Comparison of ENCODE assay signal across 21 mouse cellular contexts in genomic region chr7:89966771-89967170, GRCm38 (mm10). TPM values are rescaled to one million over a fixed set of nuclear protein-coding genes. Genes with fewer than 3 reads are reported as not detected.
DNase-seq lines count a peak whose midpoint lies in the region; ATAC-seq and TF ChIP-seq lines count a peak whose summit lies in the region.
"Had no signal": no experiment of that assay in that cellular context is flagged by ENCODE, and none has a peak within 500 bp of the region (broad histone marks: within the 10 kb centered on the region; RNA-seq: fewer than 3 reads in every experiment).

No protein-coding gene starts in this region.

- H3K9me3 ChIP-seq in MEL (replicated peaks; ENCODE audit: insufficient read depth, low read length): no peaks in the 10 kb centered on the region
- H3K9me3 ChIP-seq in forebrain, embryonic 15.5 days: no peaks in the 10 kb centered on the region
- H3K9me3 ChIP-seq: embryonic facial prominence, embryonic 13.5 days; embryonic facial prominence, embryonic 15.5 days; forebrain, embryonic 10.5 days; forebrain, embryonic 12.5 days had no signal

- peaks cover 18 to 26% of the 10 kb centered on the region in 2 experiments for H3K36me3 ChIP-seq in MEL (ENCODE audit: control insufficient read depth in 1 of 2, insufficient read depth in 2 of 2, low read length in 2 of 2)
- H3K36me3 ChIP-seq in macrophage (ENCODE audit: inconsistent target): peaks cover 64% of the 10 kb centered on the region
- H3K36me3 ChIP-seq in forebrain, embryonic 15.5 days: peaks cover 43% of the 10 kb centered on the region

- ATAC-seq in forebrain, embryonic 15.5 days (replicated peaks): no peak
- ATAC-seq: forebrain, embryonic 14.5 days; forebrain, postnatal 0 days had no signal

- TF ChIP-seq EP300 in MEL (IDR thresholded peaks at IDR 0.05; ENCODE audit: low read depth in 1 of 2, low read length in 2 of 2): peak; percentile 38 to 51; a peak in 2 of 4 replicates

- DNase-seq in 416B (ENCODE audit: low read depth) (peak; percentile 22), MEL (ENCODE audit: low read depth, low spot score) (peak; percentile 36)
- DNase-seq in layer of hippocampus, postnatal 36 days: no peak
- DNase-seq in thymus, postnatal 36 days: no peak
- DNase-seq: adrenal gland, adult 2 months; adrenal gland, postnatal 10 days; adrenal gland, postnatal 25 days; cerebellum, adult 11-12 months; cerebellum, adult 2 months; cerebellum, adult 9-10 months; cerebellum, postnatal 10 days; cerebellum, postnatal 25 days; forebrain, postnatal 0 days had no signal

- 17% methylated on average over 1 of the region's 1 CpGs for WGBS in macrophage (ENCODE audit: missing documents)
- WGBS in forebrain, embryonic 15.5 days: 91% methylated on average over 1 of the region's 1 CpGs

- no peak for TF ChIP-seq RAD21 in MEL (IDR thresholded peaks at IDR 0.05; ENCODE audit: low read depth, low read length)

- no peak for TF ChIP-seq POLR2A in MEL (IDR thresholded peaks at IDR 0.05; ENCODE audit: control insufficient read depth in 1 of 2, insufficient read depth in 1 of 2, low read depth in 1 of 2, low read length in 2 of 2, poor library complexity in 1 of 2)

- no peak overlapping the region for H3K4me2 ChIP-seq in forebrain, embryonic 15.5 days (replicated peaks)
- H3K4me2 ChIP-seq: embryonic facial prominence, embryonic 13.5 days; embryonic facial prominence, embryonic 15.5 days; forebrain, embryonic 12.5 days had no signal

- H3K27ac ChIP-seq in MEL (ENCODE audit: control insufficient read depth, low read depth, low read length) (no peak overlapping the region), macrophage (peak overlapping the region; percentile 50)
- H3K27ac ChIP-seq in forebrain, embryonic 15.5 days (replicated peaks): no peak overlapping the region
- H3K27ac ChIP-seq: embryonic facial prominence, embryonic 13.5 days; embryonic facial prominence, embryonic 15.5 days; forebrain, embryonic 10.5 days; forebrain, embryonic 12.5 days had no signal

- no peak for TF ChIP-seq CTCF in MEL (IDR thresholded peaks at IDR 0.05 in 2 of 3, conservative IDR thresholded peaks at IDR 0.05 in 1 of 3; ENCODE audit: control insufficient read depth in 1 of 3, insufficient read depth in 1 of 3, low read depth in 2 of 3, low read length in 3 of 3, poor library complexity in 1 of 3, severe bottlenecking in 1 of 3)

- H3K9ac ChIP-seq in MEL (ENCODE audit: control insufficient read depth, low read depth, low read length, poor library complexity, severe bottlenecking): no peak overlapping the region
- H3K9ac ChIP-seq in forebrain, embryonic 15.5 days (replicated peaks): no peak overlapping the region
- H3K9ac ChIP-seq: embryonic facial prominence, embryonic 13.5 days; embryonic facial prominence, embryonic 15.5 days; forebrain, embryonic 12.5 days; forebrain, postnatal 0 days had no signal

- H3K4me3 ChIP-seq in MEL (ENCODE audit: control insufficient read depth in 1 of 2, insufficient read depth in 1 of 2, low read depth in 2 of 2, low read length in 2 of 2) (no peak overlapping the region), macrophage (ENCODE audit: inconsistent target) (no peak overlapping the region)
- no peak overlapping the region for H3K4me3 ChIP-seq in forebrain, embryonic 15.5 days
- H3K4me3 ChIP-seq: embryonic facial prominence, embryonic 13.5 days; embryonic facial prominence, embryonic 15.5 days; erythroblast, embryonic 14.5 days; forebrain, embryonic 10.5 days; forebrain, embryonic 12.5 days had no signal

- H3K79me2 ChIP-seq in MEL (ENCODE audit: control insufficient read depth, insufficient read depth, low read length, poor library complexity) (0 out of 2 replicates have a peak, but pooled peaks cover 1% of the 10 kb centered on the region), macrophage (ENCODE audit: inconsistent target) (peaks cover 46% of the 10 kb centered on the region)

- peaks cover 2 to 8% of the 10 kb centered on the region in 2 experiments for H3K4me1 ChIP-seq in MEL (ENCODE audit: control insufficient read depth in 1 of 2, insufficient read depth in 2 of 2, low read length in 2 of 2)
- H3K4me1 ChIP-seq in forebrain, embryonic 15.5 days: no peaks in the 10 kb centered on the region
- H3K4me1 ChIP-seq: embryonic facial prominence, embryonic 13.5 days; embryonic facial prominence, embryonic 15.5 days; forebrain, embryonic 10.5 days; forebrain, embryonic 12.5 days had no signal

- H3K27me3 ChIP-seq in MEL (ENCODE audit: control insufficient read depth in 1 of 2, insufficient read depth in 2 of 2, low read length in 2 of 2): no peaks in the 10 kb centered on the region
- H3K27me3 ChIP-seq in forebrain, embryonic 15.5 days: no peaks in the 10 kb centered on the region
- H3K27me3 ChIP-seq: embryonic facial prominence, embryonic 13.5 days; embryonic facial prominence, embryonic 15.5 days; forebrain, embryonic 12.5 days had no signal

TF ChIP-seq in MEL, 35 proteins besides CTCF, POLR2A, EP300 and RAD21:
- peak; percentile 72 for TF ChIP-seq TCF12 (IDR thresholded peaks at IDR 0.05; ENCODE audit: low read depth, low read length)
- TF ChIP-seq ELF1 (IDR thresholded peaks at IDR 0.05; ENCODE audit: low read depth, low read length): no peak
- TF ChIP-seq ZNF384 (IDR thresholded peaks at IDR 0.05; ENCODE audit: low read depth, low read length): peak; percentile 83
- peak; percentile 62 for TF ChIP-seq GATA1 (IDR thresholded peaks at IDR 0.05; ENCODE audit: low read depth, low read length)

RNA-seq across cellular contexts. Expression of gene Eed, which starts 14.0 kb away (rescaled TPM):
- total RNA-seq in MEL (2012; rRNA removed): 94.3 and 98.1 TPM in 2 replicates
- 100 to 1,000 TPM; 166 to 668 TPM for polyA plus RNA-seq in MEL (2012; ENCODE audit: insufficient read depth in 1 of 2, insufficient read length in 2 of 2, low read depth in 1 of 2, low replicate concordance in 2 of 2, missing spikeins in 1 of 2)
- 100 to 1,000 TPM in 24 of 26 experiments, 10 to 100 TPM in 2; 87.4 to 310 (median 214) TPM for total RNA-seq in macrophage (2018; cell fraction: chromatin; rRNA removed)
- total RNA-seq in macrophage (2018; cell fraction: cytosol; rRNA removed): 10 to 100 TPM; 16.4 to 78.9 (median 44.1) TPM
- 100 to 1,000 TPM in 14 of 26 experiments, 10 to 100 TPM in 12; 34.6 to 164 (median 110) TPM for total RNA-seq in macrophage (2018; cell fraction: nucleus; rRNA removed)
- 45.6 to 59.3 TPM (median 47.9 TPM) in 3 replicates for polyA plus RNA-seq in macrophage (2018)
- 10 to 100 TPM; 39.6 to 41.3 TPM for total RNA-seq in layer of hippocampus, postnatal 36 days (2021)
- polyA plus RNA-seq in forebrain, embryonic 15.5 days (2015; fragmentation: Nextera tagmentation; extraction: Ambion mirVana): 41.5 and 44.0 TPM in 2 replicates

RNA-seq across cellular contexts. Expression of gene Hikeshi, which starts 25.8 kb away (rescaled TPM):
- 61.4 and 83.0 TPM in 2 replicates for total RNA-seq in MEL (2012; rRNA removed)
- polyA plus RNA-seq in MEL (2012; ENCODE audit: insufficient read depth in 1 of 2, insufficient read length in 2 of 2, low read depth in 1 of 2, low replicate concordance in 2 of 2, missing spikeins in 1 of 2) (100 to 1,000 TPM in 1 of 2 experiments, not detected in 1; 123 TPM), macrophage (2018) (31.3 to 39.4 TPM (median 32.2 TPM) in 3 replicates)
- 10 to 100 TPM in 14 of 26 experiments, 1 to 10 TPM in 12; 2.1 to 34.2 (median 11.2) TPM for total RNA-seq in macrophage (2018; cell fraction: chromatin; rRNA removed)
- total RNA-seq in macrophage (2018; cell fraction: cytosol; rRNA removed): 10 to 100 TPM; 31.4 to 63.4 (median 47.3) TPM
- total RNA-seq in macrophage (2018; cell fraction: nucleus; rRNA removed): 10 to 100 TPM in 18 of 26 experiments, 1 to 10 TPM in 8; 4.8 to 36.8 (median 14.4) TPM
- total RNA-seq in layer of hippocampus, postnatal 36 days (2021): 100 to 1,000 TPM; 105 to 108 TPM
- polyA plus RNA-seq in forebrain, embryonic 15.5 days (2015; fragmentation: Nextera tagmentation; extraction: Ambion mirVana): 150 and 158 TPM in 2 replicates

Comparison
In these comparisons a context has a peak if more than half of its experiments do, and no peak if none do; other contexts are left out.
1. DNase-seq: peak in 416B (single experiment) and MEL (single experiment); none in layer of hippocampus, postnatal 36 days (0 of 2) and thymus, postnatal 36 days (0 of 2).